In the genomic region with DNA sequence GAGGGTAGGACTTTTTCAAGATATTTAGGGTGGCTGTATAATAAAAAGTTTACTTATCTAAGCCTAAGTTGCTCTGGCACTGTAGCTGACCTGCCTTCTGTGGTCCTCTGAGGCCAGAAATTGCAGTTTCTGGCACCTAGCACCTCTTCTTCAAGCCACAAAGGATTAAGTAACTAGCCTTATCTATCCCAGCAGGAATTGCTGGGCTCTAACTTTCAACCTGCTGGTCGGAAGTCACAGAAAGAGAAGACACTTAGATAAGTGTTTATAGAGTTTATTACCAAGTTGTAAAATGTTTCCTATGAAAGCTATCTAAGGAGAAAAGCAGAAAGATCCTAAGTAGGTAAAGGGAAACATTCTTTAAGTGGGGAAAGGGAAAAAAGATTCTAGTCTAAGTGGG, we compare ENCODE assay signal across 14 mouse cellular contexts.
"Had no signal": no experiment of that assay in that cellular context is flagged by ENCODE, and none has a peak within 500 bp of the region (broad histone marks: within the 10 kb centered on the region; RNA-seq: fewer than 3 reads in every experiment).

No protein-coding gene starts in this region.

- H3K4me1 ChIP-seq: embryonic facial prominence, embryonic 10.5 days; embryonic facial prominence, embryonic 12.5 days; embryonic facial prominence, embryonic 13.5 days; embryonic facial prominence, embryonic 15.5 days; forebrain, embryonic 10.5 days; forebrain, embryonic 12.5 days; forebrain, embryonic 13.5 days; forebrain, embryonic 15.5 days had no signal

- H3K9me3 ChIP-seq: embryonic facial prominence, embryonic 10.5 days; embryonic facial prominence, embryonic 12.5 days; embryonic facial prominence, embryonic 13.5 days; embryonic facial prominence, embryonic 15.5 days; forebrain, embryonic 10.5 days; forebrain, embryonic 12.5 days; forebrain, embryonic 13.5 days; forebrain, embryonic 15.5 days had no signal

- H3K27me3 ChIP-seq: embryonic facial prominence, embryonic 12.5 days; embryonic facial prominence, embryonic 13.5 days; embryonic facial prominence, embryonic 15.5 days; forebrain, embryonic 12.5 days; forebrain, embryonic 13.5 days; forebrain, embryonic 15.5 days had no signal

- ATAC-seq: forebrain, embryonic 13.5 days; forebrain, embryonic 14.5 days; forebrain, embryonic 15.5 days; forebrain, embryonic 16.5 days; forebrain, postnatal 0 days had no signal

- H3K27ac ChIP-seq: embryonic facial prominence, embryonic 10.5 days; embryonic facial prominence, embryonic 12.5 days; embryonic facial prominence, embryonic 13.5 days; embryonic facial prominence, embryonic 15.5 days; forebrain, embryonic 10.5 days; forebrain, embryonic 12.5 days; forebrain, embryonic 13.5 days; forebrain, embryonic 15.5 days; gastrocnemius, adult 2 months; heart, adult 2 months had no signal

- H3K4me3 ChIP-seq: embryonic facial prominence, embryonic 10.5 days; embryonic facial prominence, embryonic 12.5 days; embryonic facial prominence, embryonic 13.5 days; embryonic facial prominence, embryonic 15.5 days; erythroblast, embryonic 14.5 days; forebrain, embryonic 10.5 days; forebrain, embryonic 12.5 days; forebrain, embryonic 13.5 days; forebrain, embryonic 15.5 days; gastrocnemius, adult 2 months; heart, adult 2 months had no signal

- H3K9ac ChIP-seq: embryonic facial prominence, embryonic 12.5 days; embryonic facial prominence, embryonic 13.5 days; embryonic facial prominence, embryonic 15.5 days; forebrain, embryonic 12.5 days; forebrain, embryonic 13.5 days; forebrain, embryonic 15.5 days; forebrain, postnatal 0 days had no signal

- H3K36me3 ChIP-seq: embryonic facial prominence, embryonic 10.5 days; embryonic facial prominence, embryonic 12.5 days; embryonic facial prominence, embryonic 13.5 days; embryonic facial prominence, embryonic 15.5 days; forebrain, embryonic 10.5 days; forebrain, embryonic 12.5 days; forebrain, embryonic 15.5 days had no signal

- H3K4me2 ChIP-seq: embryonic facial prominence, embryonic 12.5 days; embryonic facial prominence, embryonic 13.5 days; embryonic facial prominence, embryonic 15.5 days; forebrain, embryonic 12.5 days; forebrain, embryonic 13.5 days; forebrain, embryonic 15.5 days had no signal
